Mouse (Mus musculus): ENCODE results near the gene Ppm1h. TPM values are rescaled to one million over a fixed set of nuclear protein-coding genes. Genes with fewer than 3 reads are reported as not detected.
A peak's percentile ranks its signal among the peaks of the same experiment; 100 is the strongest.
"Not testable (repeated sequence)": the region's sequence is repeated elsewhere in the genome, so short reads cannot be mapped to it uniquely, and the experiment has no call there.

Ppm1h gene
- polyA plus RNA-seq, 1 experiment from 2014 or later = 11.5 TPM

GRCm38 (mm10) chr10:122931193-122931832 lies 252.8 kb downstream of the Ppm1h start:
- Histone ChIP-seq H3K4me2 (replicated peaks; ENCODE audit: low read depth, low read length) (no peak overlapping the region), H3K9ac (replicated peaks; ENCODE audit: low read depth, low read length) (no peak overlapping the region), H3K4me1 (ENCODE audit: control insufficient read depth, insufficient read depth, low read length) (peaks cover 15% of the 10 kb centered on the region), H3K36me3 (ENCODE audit: control insufficient read depth, insufficient read depth, low read length) (no peaks in the 10 kb centered on the region), H3K27me3 (ENCODE audit: control insufficient read depth, insufficient read depth, low read length) (no peaks in the 10 kb centered on the region), H3K4me3 (ENCODE audit: low read depth, low read length) (no peak overlapping the region), H3K27ac (ENCODE audit: low read length) (no peak overlapping the region), H3K9me3 (ENCODE audit: control insufficient read depth, low read depth, low read length) (no peaks in the 10 kb centered on the region)
- peak; percentile 53; the same call in 1 of the 2 replicates for ATAC-seq (ENCODE audit: insufficient number of reproducible peaks, insufficient read depth, low FRiP score, low read depth)
- 22% methylated on average over 13 of the region's 13 CpGs for WGBS

GRCm38 (mm10) chr10:122931851-122932550 lies 253.4 kb downstream of the Ppm1h start:
- Histone ChIP-seq H3K36me3 (ENCODE audit: control insufficient read depth, insufficient read depth, low read length) (no peaks in the 10 kb centered on the region), H3K9me3 (ENCODE audit: control insufficient read depth, low read depth, low read length) (no peaks in the 10 kb centered on the region), H3K4me1 (ENCODE audit: control insufficient read depth, insufficient read depth, low read length) (peaks cover 15% of the 10 kb centered on the region), H3K27ac (ENCODE audit: low read length) (no peak overlapping the region), H3K4me3 (ENCODE audit: low read depth, low read length) (no peak overlapping the region), H3K9ac (replicated peaks; ENCODE audit: low read depth, low read length) (no peak overlapping the region), H3K27me3 (ENCODE audit: control insufficient read depth, insufficient read depth, low read length) (no peaks in the 10 kb centered on the region), H3K4me2 (replicated peaks; ENCODE audit: low read depth, low read length) (no peak overlapping the region)
- WGBS = 72% methylated on average over 10 of the region's 10 CpGs
- ATAC-seq (ENCODE audit: insufficient number of reproducible peaks, insufficient read depth, low FRiP score, low read depth) = no peak

- ATAC-seq (ENCODE audit: insufficient number of reproducible peaks, insufficient read depth, low FRiP score, low read depth) = no peak
- Histone ChIP-seq H3K36me3 (ENCODE audit: control insufficient read depth, insufficient read depth, low read length) (no peaks in the 10 kb centered on the region), H3K27me3 (ENCODE audit: control insufficient read depth, insufficient read depth, low read length) (no peaks in the 10 kb centered on the region), H3K4me3 (ENCODE audit: low read depth, low read length) (no peak overlapping the region), H3K4me1 (ENCODE audit: control insufficient read depth, insufficient read depth, low read length) (peaks cover 15% of the 10 kb centered on the region), H3K9ac (replicated peaks; ENCODE audit: low read depth, low read length) (no peak overlapping the region), H3K9me3 (ENCODE audit: control insufficient read depth, low read depth, low read length) (no peaks in the 10 kb centered on the region), H3K4me2 (replicated peaks; ENCODE audit: low read depth, low read length) (no peak overlapping the region), H3K27ac (ENCODE audit: low read length) (no peak overlapping the region)
- 79% methylated on average over 15 of the region's 15 CpGs for WGBS
These were observed 254.7 kb downstream of the Ppm1h start for GRCm38 (mm10) chr10:122933053-122933838.

GRCm38 (mm10) chr10:122935406-122935805 lies 256.8 kb downstream of the Ppm1h start:
- H3K27ac ChIP-seq (ENCODE audit: low read length); H3K4me1 ChIP-seq (ENCODE audit: control insufficient read depth, insufficient read depth, low read length); H3K4me2 ChIP-seq (replicated peaks; ENCODE audit: low read depth, low read length); H3K27me3 ChIP-seq (ENCODE audit: control insufficient read depth, insufficient read depth, low read length); H3K4me3 ChIP-seq (ENCODE audit: low read depth, low read length); ATAC-seq (ENCODE audit: insufficient number of reproducible peaks, insufficient read depth, low FRiP score, low read depth); H3K9me3 ChIP-seq (ENCODE audit: control insufficient read depth, low read depth, low read length); H3K9ac ChIP-seq (replicated peaks; ENCODE audit: low read depth, low read length); H3K36me3 ChIP-seq (ENCODE audit: control insufficient read depth, insufficient read depth, low read length): not testable (repeated sequence)
- no CpG with 5 or more reads among the region's 4 CpGs for WGBS

DNA sequence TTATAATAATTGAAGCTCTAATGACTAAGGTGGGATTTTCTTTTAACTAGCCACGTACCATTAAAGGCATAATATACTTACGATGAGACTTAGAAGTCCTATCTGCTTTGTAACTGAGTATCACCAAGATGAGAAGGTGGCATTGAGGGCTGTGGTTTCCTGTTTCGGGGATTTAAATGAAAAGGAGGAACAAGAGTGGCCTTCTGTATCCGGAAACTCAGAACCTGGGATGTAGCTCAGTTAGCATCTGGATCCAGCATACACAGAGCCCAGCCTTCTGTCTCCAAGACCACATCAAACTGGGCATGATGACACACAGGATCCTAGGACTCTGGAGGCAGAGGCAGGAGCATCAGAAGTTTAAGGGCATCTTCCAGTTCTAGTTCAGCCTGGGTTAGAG lies 258.8 kb downstream of the Ppm1h start:
- H3K4me1 ChIP-seq (ENCODE audit: control insufficient read depth, insufficient read depth, low read length); H3K9ac ChIP-seq (replicated peaks; ENCODE audit: low read depth, low read length); H3K36me3 ChIP-seq (ENCODE audit: control insufficient read depth, insufficient read depth, low read length); ATAC-seq (ENCODE audit: insufficient number of reproducible peaks, insufficient read depth, low FRiP score, low read depth); H3K9me3 ChIP-seq (ENCODE audit: control insufficient read depth, low read depth, low read length); H3K27ac ChIP-seq (ENCODE audit: low read length); H3K27me3 ChIP-seq (ENCODE audit: control insufficient read depth, insufficient read depth, low read length); H3K4me2 ChIP-seq (replicated peaks; ENCODE audit: low read depth, low read length); H3K4me3 ChIP-seq (ENCODE audit: low read depth, low read length): not testable (repeated sequence)
- no CpG with 5 or more reads among the region's 4 CpGs for WGBS

DNA sequence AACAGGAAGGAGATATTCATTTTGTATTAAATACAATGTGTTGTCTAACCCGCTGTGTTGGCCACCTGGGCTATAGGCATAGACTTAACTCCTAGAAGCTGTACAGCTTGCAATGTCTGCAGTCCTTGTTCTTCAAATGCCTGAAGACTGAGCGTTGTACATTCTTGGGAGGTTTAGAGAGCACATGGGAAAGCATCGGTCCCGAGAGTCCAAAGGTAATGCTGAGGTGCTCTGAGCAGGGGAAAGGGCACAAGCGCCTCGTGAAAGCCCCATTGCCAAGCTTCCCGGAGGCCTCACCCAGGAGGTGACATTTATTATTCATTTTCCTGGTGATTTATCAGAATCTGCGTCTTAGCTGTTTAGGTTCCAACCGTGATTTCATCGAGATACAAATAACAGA lies 261.0 kb downstream of the Ppm1h start:
- Histone ChIP-seq H3K4me3 (ENCODE audit: low read depth, low read length) (no peak overlapping the region), H3K4me1 (ENCODE audit: control insufficient read depth, insufficient read depth, low read length) (no peaks in the 10 kb centered on the region), H3K27ac (ENCODE audit: low read length) (no peak overlapping the region), H3K27me3 (ENCODE audit: control insufficient read depth, insufficient read depth, low read length) (no peaks in the 10 kb centered on the region), H3K36me3 (ENCODE audit: control insufficient read depth, insufficient read depth, low read length) (no peaks in the 10 kb centered on the region), H3K9me3 (ENCODE audit: control insufficient read depth, low read depth, low read length) (no peaks in the 10 kb centered on the region), H3K4me2 (replicated peaks; ENCODE audit: low read depth, low read length) (no peak overlapping the region), H3K9ac (replicated peaks; ENCODE audit: low read depth, low read length) (no peak overlapping the region)
- ATAC-seq (ENCODE audit: insufficient number of reproducible peaks, insufficient read depth, low FRiP score, low read depth) = no peak
- WGBS = 79% methylated on average over 10 of the region's 10 CpGs

- Histone ChIP-seq H3K4me2 (replicated peaks; ENCODE audit: low read depth, low read length) (no peak overlapping the region), H3K9ac (replicated peaks; ENCODE audit: low read depth, low read length) (no peak overlapping the region), H3K4me3 (ENCODE audit: low read depth, low read length) (no peak overlapping the region), H3K9me3 (ENCODE audit: control insufficient read depth, low read depth, low read length) (no peaks in the 10 kb centered on the region), H3K27ac (ENCODE audit: low read length) (no peak overlapping the region), H3K4me1 (ENCODE audit: control insufficient read depth, insufficient read depth, low read length) (no peaks in the 10 kb centered on the region), H3K27me3 (ENCODE audit: control insufficient read depth, insufficient read depth, low read length) (no peaks in the 10 kb centered on the region), H3K36me3 (ENCODE audit: control insufficient read depth, insufficient read depth, low read length) (no peaks in the 10 kb centered on the region)
- no peak for ATAC-seq (ENCODE audit: insufficient number of reproducible peaks, insufficient read depth, low FRiP score, low read depth)
- 80% methylated on average over 7 of the region's 7 CpGs for WGBS
These were observed 264.2 kb downstream of the Ppm1h start for GRCm38 (mm10) chr10:122942771-122943170.

GRCm38 (mm10) chr10:122943824-122944223 lies 265.3 kb downstream of the Ppm1h start:
- H3K9me3 ChIP-seq (ENCODE audit: control insufficient read depth, low read depth, low read length) = no peaks in the 10 kb centered on the region
- H3K4me3 ChIP-seq (ENCODE audit: low read depth, low read length) = no peak overlapping the region
- no peak overlapping the region for H3K4me2 ChIP-seq (replicated peaks; ENCODE audit: low read depth, low read length)
- ATAC-seq (ENCODE audit: insufficient number of reproducible peaks, insufficient read depth, low FRiP score, low read depth) = no peak
- WGBS = 38% methylated on average over 6 of the region's 6 CpGs
- no peaks in the 10 kb centered on the region for H3K27me3 ChIP-seq (ENCODE audit: control insufficient read depth, insufficient read depth, low read length)
- H3K4me1 ChIP-seq (ENCODE audit: control insufficient read depth, insufficient read depth, low read length) = no peaks in the 10 kb centered on the region
- H3K27ac ChIP-seq (ENCODE audit: low read length) = no peak overlapping the region
- no peak overlapping the region for H3K9ac ChIP-seq (replicated peaks; ENCODE audit: low read depth, low read length)
- H3K36me3 ChIP-seq (ENCODE audit: control insufficient read depth, insufficient read depth, low read length) = no peaks in the 10 kb centered on the region
